Mouse (Mus musculus) megakaryocyte, embryonic 14.5 days (primary cell): ENCODE results near the gene Ppp3ca.

Experiments
- FLI1 ChIP-seq: IDR thresholded peaks from 2 replicates; pipeline ENCODE4 v1.6.1; 2012; ENCODE audit warnings: low read length, inconsistent platforms, mixed read lengths
- GATA1 ChIP-seq: IDR thresholded peaks from 3 replicates; pipeline ENCODE4 v1.6.1; 2012; ENCODE audit warnings: mixed read lengths, low read length, inconsistent platforms, borderline replicate concordance

GRCm38 (mm10) chr3:136721241-136721640 is 51.3 kb downstream of the Ppp3ca start:
- TF ChIP-seq GATA1 (no peak), FLI1 (no peak)
